Mouse (Mus musculus) liver, embryonic 14.5 days (tissue): ENCODE data around the gene H2afj.

ENCODE experiments used
- CTCF ChIP-seq: IDR thresholded peaks from 2 replicates; pipeline ENCODE4 v1.5.1; 2016; ENCODE audit warnings: antibody characterized with exemption, low read depth, control low read depth
- EP300 ChIP-seq: IDR thresholded peaks from 2 replicates; pipeline ENCODE4 v1.6.1; 2016; ENCODE audit warnings: antibody characterized with exemption, low read depth

DNA sequence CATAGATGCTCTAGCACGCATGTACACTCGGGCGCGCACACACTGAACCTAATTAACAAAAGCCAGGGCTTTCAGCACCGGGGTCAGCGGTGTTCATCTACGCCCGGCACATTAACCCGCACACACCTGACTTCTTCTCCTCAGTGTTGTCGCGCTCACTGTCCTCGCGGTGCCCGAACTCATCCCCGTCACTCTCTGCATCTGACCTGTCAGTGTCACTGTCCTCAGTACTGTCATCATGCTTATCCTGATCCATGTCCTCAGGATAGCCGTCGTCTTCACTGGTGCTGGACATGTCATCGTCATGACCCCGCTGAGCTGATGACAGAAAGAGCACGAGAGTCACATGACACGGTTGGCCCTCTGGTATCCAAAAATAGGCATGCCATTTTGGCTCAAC lies 12.3 kb downstream of the H2afj start:
- TF ChIP-seq CTCF: no peak
- no peak for TF ChIP-seq EP300
